Mouse (Mus musculus) CH12.LX (cell line): ENCODE measurements around the gene Camkk2. TPM values are rescaled to one million over a fixed set of nuclear protein-coding genes. Genes with fewer than 3 reads are reported as not detected.
A peak's percentile ranks its signal among the peaks of the same experiment; 100 is the strongest.

Experiments used
- DNase-seq: peaks from one replicate; pipeline ENCODE4 v3.0.0-alpha.2; 2013; ENCODE audit errors: extremely low read depth
- H3K27ac ChIP-seq: 2 replicates; pipeline ENCODE4 v1.5.1; 2012; ENCODE audit warnings: low read depth, mild to moderate bottlenecking, control low read depth, moderate library complexity; ENCODE audit not compliant: insufficient read depth
- H3K27me3 ChIP-seq: replicated peaks from 2 replicates; pipeline ENCODE3; 2012; ENCODE audit warnings: inconsistent platforms
- H3K36me3 ChIP-seq, 2 experiments: replicated peaks in 1 of 2; 2 replicates each; pipeline versions ENCODE3 to v1.6.1; 2012; ENCODE audit warnings: inconsistent platforms in 1 of 2, low read length in 1 of 2, mild to moderate bottlenecking in 1 of 2, mixed read lengths in 1 of 2, moderate library complexity in 1 of 2; ENCODE audit not compliant: control insufficient read depth in 1 of 2, insufficient read depth in 1 of 2
- H3K4me1 ChIP-seq, 2 experiments: 2 replicates each; pipeline ENCODE4 v1.6.1; 2012; ENCODE audit warnings: inconsistent platforms in 1 of 2, moderate library complexity in 1 of 2; ENCODE audit not compliant: insufficient read depth in 2 of 2, control insufficient read depth in 1 of 2
- H3K4me2 ChIP-seq: 2 replicates; pipeline ENCODE4 v1.6.1; 2012; ENCODE audit warnings: low read depth, mild to moderate bottlenecking, control low read depth; ENCODE audit not compliant: poor library complexity, insufficient read depth, severe bottlenecking
- H3K4me3 ChIP-seq, 3 experiments: fragments of 150-350 bp in 1 of 3; sonication (generic) in 1 of 3; replicated peaks in 1 of 3; 2 replicates each; pipeline versions ENCODE3 to v1.5.1; 2011 to 2012; ENCODE audit warnings: low read depth in 2 of 3, low read length in 2 of 3, mild to moderate bottlenecking in 2 of 3, moderate library complexity in 2 of 3, control low read depth in 1 of 3, improper control_type of control experiment in 1 of 3, inconsistent platforms in 1 of 3, mixed read lengths in 1 of 3; ENCODE audit not compliant: poor library complexity in 1 of 3
- H3K79me2 ChIP-seq: replicated peaks from 2 replicates; pipeline ENCODE4 v1.6.1; 2012; ENCODE audit warnings: mild to moderate bottlenecking, moderate library complexity; ENCODE audit not compliant: control insufficient read depth, poor library complexity, insufficient read depth, severe bottlenecking; ENCODE audit errors: extremely low read depth
- H3K9ac ChIP-seq: 2 replicates; pipeline ENCODE4 v1.6.1; 2012; ENCODE audit warnings: low read depth, mild to moderate bottlenecking, control low read depth, moderate library complexity; ENCODE audit not compliant: insufficient read depth
- H3K9me3 ChIP-seq: replicated peaks from 2 replicates; pipeline ENCODE3; 2012; ENCODE audit warnings: low read length, inconsistent platforms, mixed read lengths
- CHD1 ChIP-seq: IDR thresholded peaks from 2 replicates; pipeline ENCODE4 v1.6.1; 2012; ENCODE audit warnings: low read depth, low read length, improper control_type of control experiment, inconsistent platforms
- CHD2 ChIP-seq: IDR thresholded peaks from 2 replicates; pipeline ENCODE4 v1.6.1; 2011; ENCODE audit warnings: low read length, improper control_type of control experiment
- CTCF ChIP-seq, 2 experiments: IDR thresholded peaks in 1 of 2; conservative IDR thresholded peaks in 1 of 2; 2 replicates each; pipeline ENCODE4 v1.5.1; 2011 to 2012; ENCODE audit warnings: low read depth in 2 of 2, low read length in 2 of 2, improper control_type of control experiment in 1 of 2, inconsistent platforms in 1 of 2, mild to moderate bottlenecking in 1 of 2, moderate library complexity in 1 of 2
- ELF1 ChIP-seq: IDR thresholded peaks from 2 replicates; pipeline ENCODE4 v1.6.1; 2014; ENCODE audit warnings: low read depth, mild to moderate bottlenecking, inconsistent platforms, low read length, improper control_type of control experiment
- EP300 ChIP-seq: IDR thresholded peaks from 2 replicates; pipeline ENCODE4 v1.6.1; 2011; ENCODE audit warnings: low read length, improper control_type of control experiment
- ETS1 ChIP-seq: conservative IDR thresholded peaks from 2 replicates; pipeline ENCODE4 v1.6.1; 2012; ENCODE audit warnings: low read depth, mild to moderate bottlenecking, inconsistent platforms, low read length, improper control_type of control experiment, moderate library complexity
- GABPA ChIP-seq: IDR thresholded peaks from 2 replicates; pipeline ENCODE4 v1.6.1; 2012; ENCODE audit warnings: low read depth, low read length, improper control_type of control experiment, inconsistent platforms; ENCODE audit not compliant: insufficient replicate concordance
- IRF4 ChIP-seq: IDR thresholded peaks from 2 replicates; pipeline ENCODE4 v1.6.1; 2014; ENCODE audit warnings: low read depth, mild to moderate bottlenecking, inconsistent platforms, low read length, improper control_type of control experiment
- JUN ChIP-seq: IDR thresholded peaks from 2 replicates; pipeline ENCODE4 v1.6.1; 2011; ENCODE audit warnings: low read depth, mild to moderate bottlenecking, low read length, improper control_type of control experiment, moderate library complexity; ENCODE audit not compliant: insufficient read depth
- MAX ChIP-seq: IDR thresholded peaks from 2 replicates; pipeline ENCODE4 v1.6.1; 2011; ENCODE audit warnings: low read length, improper control_type of control experiment
- MEF2A ChIP-seq: IDR thresholded peaks from 2 replicates; pipeline ENCODE4 v1.6.1; 2014; ENCODE audit warnings: low read depth, mild to moderate bottlenecking, inconsistent platforms, low read length, improper control_type of control experiment, borderline replicate concordance
- MXI1 ChIP-seq: IDR thresholded peaks from 2 replicates; pipeline ENCODE4 v1.6.1; 2011; ENCODE audit warnings: mild to moderate bottlenecking, low read depth, low read length, improper control_type of control experiment
- MYC ChIP-seq: IDR thresholded peaks from 2 replicates; pipeline ENCODE4 v1.6.1; 2011; ENCODE audit warnings: low read depth, mild to moderate bottlenecking, improper control_type of control experiment, low read length
- NELFE ChIP-seq: IDR thresholded peaks from 2 replicates; pipeline ENCODE4 v1.6.1; 2011; ENCODE audit warnings: low read depth, low read length, improper control_type of control experiment
- PAX5 ChIP-seq: IDR thresholded peaks from 2 replicates; pipeline ENCODE4 v1.6.1; 2012; ENCODE audit warnings: low read length, inconsistent platforms, mixed read lengths
- POLR2A ChIP-seq: IDR thresholded peaks from 2 replicates; pipeline ENCODE4 v1.6.1; 2011; ENCODE audit warnings: low read depth, mild to moderate bottlenecking, improper control_type of control experiment, low read length
- POLR2AphosphoS2 ChIP-seq: IDR thresholded peaks from 2 replicates; pipeline ENCODE4 v1.6.1; 2011; ENCODE audit warnings: low read depth, low read length, improper control_type of control experiment
- RAD21 ChIP-seq: IDR thresholded peaks from 2 replicates; pipeline ENCODE4 v1.6.1; 2011; ENCODE audit warnings: low read depth, mild to moderate bottlenecking, low read length, improper control_type of control experiment, moderate library complexity
- SMC3 ChIP-seq: IDR thresholded peaks from 2 replicates; pipeline ENCODE4 v1.6.1; 2011; ENCODE audit warnings: low read depth, low read length, improper control_type of control experiment
- TBP ChIP-seq: conservative IDR thresholded peaks from 2 replicates; pipeline ENCODE4 v1.6.1; 2011; ENCODE audit warnings: low read depth, low read length, improper control_type of control experiment
- ZC3H11A ChIP-seq: IDR thresholded peaks from 2 replicates; pipeline ENCODE4 v1.6.1; 2012; ENCODE audit warnings: low read depth, mild to moderate bottlenecking, inconsistent platforms, low read length, improper control_type of control experiment
- ZNF384 ChIP-seq: IDR thresholded peaks from 2 replicates; pipeline ENCODE4 v1.6.1; 2012; ENCODE audit warnings: low read depth, low read length, improper control_type of control experiment, inconsistent platforms
- dilution Hi-C: fragments of 300-500 bp; cut with MboI; formaldehyde crosslinking; loops from 2 replicates; pipeline ENCODE4 v1.14.3; 2020; ENCODE audit warnings: low sequenced_read_pairs; ENCODE audit not compliant: extremely low pct_unique_long_range_greater_than_20kb, extremely low pct_ligation_motif_present
- in situ Hi-C: fragments of 300-500 bp; cut with MboI; formaldehyde crosslinking; loops from 3 replicates; pipeline ENCODE4 v1.14.3; 2019; ENCODE audit warnings: low sequenced_read_pairs, low pct_ligation_motif_present, low pct_unique_long_range_greater_than_20kb, mixed read lengths
- polyA plus RNA-seq: library from polyadenylated mRNA; unstranded; fragments of >175 nt; gene quantifications from 2 replicates; pipeline ENCODE4 v1.2.1, GENCODE M21; 2012; ENCODE audit warnings: low read depth; ENCODE audit not compliant: insufficient read length
- total RNA-seq, 2 experiments: library from RNA; depleted of rRNA; stranded (reverse); fragments of 300-350 nt in 1 of 2; fragments of >200 nt in 1 of 2; gene quantifications; 2 replicates each; pipeline ENCODE4 v1.2.3; 2012 to 2014

Gene Camkk2
- total and polyA plus RNA-seq, 3 experiments: 8.6 to 12.7 (median 12.3) TPM

DNA sequence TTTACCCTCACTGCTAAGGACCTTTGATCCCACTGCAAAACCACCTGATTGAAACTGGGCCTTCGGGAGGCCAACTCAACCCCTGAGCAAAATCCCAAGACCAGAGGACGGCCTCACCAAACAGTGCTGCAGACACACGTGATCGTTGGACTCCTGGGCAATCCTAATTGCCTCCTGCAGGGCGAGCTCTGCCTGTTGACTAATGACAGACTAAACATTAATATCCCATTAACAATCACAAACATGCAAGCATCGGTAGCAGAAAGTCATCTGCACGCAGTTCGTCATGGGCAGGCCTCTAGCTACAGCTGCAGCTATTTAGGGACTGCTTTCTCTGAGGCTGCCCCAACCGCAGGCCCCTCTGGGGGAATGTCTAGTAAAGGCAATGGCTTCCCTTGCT lies 23.5 kb upstream of the Camkk2 start:
- no peak overlapping the region for H3K4me3 ChIP-seq
- dilution Hi-C loops (no loop called here), in situ Hi-C loops (no loop called here)
- no peaks in the 10 kb centered on the region for H3K9me3 ChIP-seq
- peak; percentile 77 for DNase-seq
- H3K36me3 ChIP-seq: peaks cover 85 to 96% of the 10 kb centered on the region in 2 experiments
- TF ChIP-seq ETS1 (peak; percentile 32; the same call in 1 of the 2 replicates), MEF2A (peak; percentile 89), MAX (no peak)
- H3K4me1 ChIP-seq: peaks cover 0 to 82% of the 10 kb centered on the region in 2 experiments; a peak in 3 of 4 replicates
- no peak overlapping the region for H3K9ac ChIP-seq
- H3K79me2 ChIP-seq: 0 out of 2 replicates have a peak, but pooled peaks cover 4% of the 10 kb centered on the region
- 0 out of 2 replicates have a peak overlapping the region, but pooled peaks have one; percentile 34 for H3K27ac ChIP-seq
- no peaks in the 10 kb centered on the region for H3K27me3 ChIP-seq
- H3K4me2 ChIP-seq: peak overlapping the region; percentile 22; the same call in 1 of the 2 replicates

DNA sequence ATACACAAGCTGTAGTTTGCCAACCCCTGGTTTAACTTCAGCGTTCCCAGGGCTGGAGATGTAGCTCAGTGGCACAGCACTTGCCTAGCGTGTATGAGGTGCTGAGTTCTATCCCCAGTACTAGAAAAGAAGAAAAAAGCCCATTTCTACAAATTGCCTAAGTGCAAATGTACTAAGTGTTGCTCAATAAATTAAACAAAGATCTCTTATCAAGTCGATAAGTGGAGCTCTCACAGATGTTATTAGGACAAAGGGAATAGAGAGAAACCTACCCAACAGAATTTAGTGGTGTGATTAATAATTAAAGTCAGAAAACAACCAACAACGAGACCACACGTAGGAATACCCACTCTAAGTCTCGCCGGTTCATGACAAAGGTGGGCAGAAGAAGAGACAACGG lies 22.5 kb upstream of the Camkk2 start:
- Histone ChIP-seq H3K4me3 (no peak overlapping the region), H3K9ac (no peak overlapping the region), H3K27ac (no peak overlapping the region), H3K9me3 (no peaks in the 10 kb centered on the region), H3K79me2 (0 out of 2 replicates have a peak, but pooled peaks cover 4% of the 10 kb centered on the region), H3K4me1 (peaks cover 0 to 82% of the 10 kb centered on the region in 2 experiments; a peak in 3 of 4 replicates), H3K4me2 (no peak overlapping the region), H3K27me3 (no peaks in the 10 kb centered on the region), H3K36me3 (peaks cover 82 to 92% of the 10 kb centered on the region in 2 experiments)
- TF ChIP-seq ETS1: no peak
- dilution Hi-C loops: no loop called here
- in situ Hi-C loops: no loop called here
- no peak for DNase-seq

DNA sequence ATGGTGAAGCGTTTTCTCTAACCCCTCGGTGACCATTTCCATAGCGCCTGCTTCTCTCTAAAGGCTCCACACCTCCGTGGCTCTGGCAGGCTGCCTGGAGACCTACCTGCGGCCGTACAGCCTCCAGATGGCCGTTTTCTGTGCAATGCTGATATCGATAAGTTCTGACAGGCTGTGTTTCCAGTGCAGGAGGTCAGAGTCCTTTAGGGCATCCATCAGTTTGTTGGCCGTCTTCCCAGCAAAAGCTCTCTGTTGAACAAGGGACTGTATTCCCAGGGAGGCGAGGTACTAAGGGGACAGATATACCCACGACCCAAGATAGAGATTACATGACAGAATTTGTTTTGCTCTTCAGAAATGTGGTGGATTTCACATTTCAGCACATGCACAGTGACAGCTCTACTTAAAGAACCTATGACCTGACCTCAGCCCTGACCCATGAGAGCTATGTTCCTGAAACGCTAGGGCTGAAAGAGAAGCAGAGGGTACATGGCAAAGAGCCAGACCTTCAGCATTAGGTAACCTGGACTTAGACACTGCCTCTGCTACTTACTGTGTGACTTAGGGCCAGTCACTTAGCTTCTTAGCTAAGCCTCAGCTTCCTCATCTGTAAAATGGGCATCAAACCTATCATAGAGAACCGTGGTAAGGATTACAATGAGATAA lies 21.3 kb upstream of the Camkk2 start:
- dilution Hi-C loops (no loop called here), in situ Hi-C loops (no loop called here)
- H3K4me3 ChIP-seq: no peak overlapping the region
- no peak for DNase-seq
- H3K27ac ChIP-seq: no peak overlapping the region
- no peaks in the 10 kb centered on the region for H3K9me3 ChIP-seq
- peaks cover 79 to 89% of the 10 kb centered on the region in 2 experiments for H3K36me3 ChIP-seq
- no peak overlapping the region for H3K9ac ChIP-seq
- no peak overlapping the region for H3K4me2 ChIP-seq
- no peaks in the 10 kb centered on the region for H3K27me3 ChIP-seq
- H3K4me1 ChIP-seq: peaks cover 0 to 79% of the 10 kb centered on the region in 2 experiments; a peak in 3 of 4 replicates
- TF ChIP-seq CHD1 (no peak), PAX5 (no peak), ZC3H11A (no peak), EP300 (no peak), ZNF384 (no peak), JUN (no peak), SMC3 (no peak), GABPA (no peak), POLR2A (no peak), POLR2AphosphoS2 (no peak), NELFE (no peak), MXI1 (no peak), ELF1 (no peak), CHD2 (no peak), IRF4 (no peak), TBP (no peak), MYC (no peak), MEF2A (no peak), RAD21 (no peak), CTCF (conservative IDR thresholded peaks at IDR 0.05 in 1 of 2, IDR thresholded peaks at IDR 0.05 in 1 of 2; ENCODE audit: low read depth in 2 of 2, low read length in 2 of 2) (no peak)
- H3K79me2 ChIP-seq: 0 out of 2 replicates have a peak, but pooled peaks cover 9% of the 10 kb centered on the region
